Mouse (Mus musculus) midbrain, embryonic 11.5 days (tissue): ENCODE data around the gene Naa25. TPM values are rescaled to one million over a fixed set of nuclear protein-coding genes. Genes with fewer than 3 reads are reported as not detected.

Experiments
- ATAC-seq: fragments of 200-750 bp; cut with Nextera tagmentation; 2 replicates; pipeline ENCODE4 v1.8.0; 2017; ENCODE audit warnings: moderate TSS enrichment, moderate library complexity; ENCODE audit not compliant: low FRiP score
- DNase-seq: peaks from one replicate; pipeline ENCODE4 v3.0.0; 2015; ENCODE audit warnings: low spot score; ENCODE audit errors: missing footprints
- H3K27ac ChIP-seq: fragments of 300-500 bp; sonication (generic); 2 replicates; pipeline ENCODE4 v1.5.1; 2014; ENCODE audit warnings: low read depth, low read length
- H3K27me3 ChIP-seq: fragments of 300-500 bp; sonication (generic); 2 replicates; pipeline ENCODE4 v1.6.1; 2014; ENCODE audit warnings: mild to moderate bottlenecking, low read length, moderate library complexity, mixed read lengths; ENCODE audit not compliant: control insufficient read depth, insufficient read depth
- H3K36me3 ChIP-seq: fragments of 300-500 bp; sonication (generic); 2 replicates; pipeline ENCODE4 v1.6.1; 2014; ENCODE audit warnings: mild to moderate bottlenecking, low read length, moderate library complexity, mixed read lengths; ENCODE audit not compliant: control insufficient read depth, insufficient read depth
- H3K4me1 ChIP-seq: fragments of 300-500 bp; sonication (generic); 2 replicates; pipeline ENCODE4 v1.6.1; 2014; ENCODE audit warnings: low read length; ENCODE audit not compliant: control insufficient read depth, insufficient read depth
- H3K4me2 ChIP-seq: fragments of 300-500 bp; sonication (generic); 2 replicates; pipeline ENCODE4 v1.6.1; 2014; ENCODE audit warnings: mild to moderate bottlenecking, moderate library complexity
- H3K4me3 ChIP-seq: fragments of 300-500 bp; sonication (generic); 2 replicates; pipeline ENCODE4 v1.5.1; 2014; ENCODE audit warnings: low read depth, low read length
- H3K9ac ChIP-seq: fragments of 300-500 bp; sonication (generic); 2 replicates; pipeline ENCODE4 v1.6.1; 2014; ENCODE audit warnings: low read length
- H3K9me3 ChIP-seq: fragments of 300-500 bp; sonication (generic); 2 replicates; pipeline ENCODE4 v1.6.1; 2016; ENCODE audit warnings: low read length; ENCODE audit not compliant: control insufficient read depth
- WGBS: fragments of 180-500 bp; shearing (Covaris S2); extraction: QIAGEN DNeasy Blood & Tissue Kit; methylation state at CpG from one replicate; pipeline ENCODE4 v1.1.7; 2014; 5-methylcytosine and 5-hydroxymethylcytosine counted together
- polyA plus RNA-seq: library from polyadenylated mRNA; unstranded; fragments of >200 nt; fragmentation: Nextera tagmentation; extraction: Ambion mirVana; gene quantifications from 2 replicates; pipeline ENCODE4 v1.2.1, GENCODE M21; 2014

Naa25 gene
- polyA plus RNA-seq, 1 experiment from 2014 or later, result 46.9 TPM

DNA sequence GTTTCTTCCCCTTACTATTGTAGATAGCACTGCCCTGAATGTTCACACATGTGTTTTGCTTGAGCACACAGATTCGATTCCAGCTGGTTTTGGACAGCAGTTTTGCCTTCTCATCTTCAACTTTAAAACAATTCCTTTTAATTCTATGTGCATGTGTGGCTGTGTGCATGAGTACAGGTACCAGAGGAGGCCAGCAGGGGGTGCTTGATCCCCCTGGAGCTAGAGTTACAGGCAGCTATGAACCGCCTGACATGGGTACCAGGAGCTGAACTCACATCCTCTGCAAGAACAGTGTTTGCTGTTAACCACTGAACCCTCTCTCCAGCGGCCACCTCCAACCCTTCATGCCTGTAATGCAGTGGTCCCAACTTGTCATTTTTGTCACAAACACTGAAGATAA, 50.7 kb downstream of the Naa25 start:
- WGBS, result 91% methylated on average over 3 of the region's 3 CpGs
- Histone ChIP-seq H3K4me2 (no peak overlapping the region), H3K36me3 (peaks cover 27% of the 10 kb centered on the region; the same call in 1 of the 2 replicates), H3K4me3 (no peak overlapping the region), H3K27ac (no peak overlapping the region), H3K27me3 (no peaks in the 10 kb centered on the region), H3K9ac (no peak overlapping the region), H3K4me1 (peaks cover 12% of the 10 kb centered on the region), H3K9me3 (no peaks in the 10 kb centered on the region)
- ATAC-seq, result no peak
- DNase-seq, result no peak

DNA sequence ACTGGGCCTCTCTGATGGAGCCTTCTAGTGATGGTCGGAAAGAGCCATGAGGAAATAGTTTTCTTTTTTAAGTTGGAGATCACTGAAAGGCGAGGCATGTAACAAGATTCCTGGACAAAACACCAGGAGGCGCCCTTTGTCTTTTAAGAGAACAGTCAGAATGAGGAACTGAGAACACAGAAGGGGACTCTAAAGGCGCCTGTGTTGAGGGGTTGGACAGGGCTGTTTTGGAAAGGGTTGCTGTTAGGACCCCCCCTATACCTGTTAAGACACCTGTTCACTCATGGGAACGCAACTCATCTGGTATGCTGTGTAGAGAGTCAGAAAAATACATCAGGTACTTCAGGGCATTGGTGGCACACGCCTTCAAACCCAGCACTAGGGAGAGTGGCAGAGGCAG, 52.2 kb downstream of the Naa25 start:
- peaks cover 18% of the 10 kb centered on the region; the same call in 1 of the 2 replicates for H3K36me3 ChIP-seq
- no peaks in the 10 kb centered on the region for H3K9me3 ChIP-seq
- H3K9ac ChIP-seq, result 0 out of 2 replicates have a peak overlapping the region, but pooled peaks have one; percentile 2
- 64% methylated on average over 6 of the region's 6 CpGs for WGBS
- no peak for ATAC-seq
- DNase-seq, result peak; percentile 94
- H3K27ac ChIP-seq, result no peak overlapping the region
- H3K4me3 ChIP-seq, result no peak overlapping the region
- no peak overlapping the region for H3K4me2 ChIP-seq
- H3K4me1 ChIP-seq, result peaks cover 12% of the 10 kb centered on the region
- H3K27me3 ChIP-seq, result no peaks in the 10 kb centered on the region

DNA sequence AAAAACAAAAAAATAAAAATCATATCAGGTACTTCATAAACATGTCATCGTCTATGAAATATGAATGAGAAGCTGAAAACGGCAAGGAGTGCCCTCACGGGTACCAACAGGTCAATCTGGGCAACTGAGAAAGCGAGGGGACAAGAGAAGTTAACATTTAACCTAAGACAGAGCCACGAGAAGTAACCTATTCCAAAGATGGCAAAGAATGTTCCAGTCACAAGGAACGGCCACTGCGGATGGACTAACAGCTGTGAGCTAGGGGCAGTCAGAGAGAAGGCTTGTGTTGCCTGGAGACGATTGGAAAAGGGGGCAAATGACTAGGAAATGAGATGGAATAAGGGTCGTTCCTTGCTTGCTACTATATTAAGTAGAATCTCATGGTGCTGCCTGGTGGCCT, 52.7 kb downstream of the Naa25 start:
- no peaks in the 10 kb centered on the region for H3K27me3 ChIP-seq
- no peak overlapping the region for H3K27ac ChIP-seq
- H3K9me3 ChIP-seq, result no peaks in the 10 kb centered on the region
- H3K36me3 ChIP-seq, result peaks cover 13% of the 10 kb centered on the region; the same call in 1 of the 2 replicates
- DNase-seq (no peak), ATAC-seq (no peak)
- peaks cover 12% of the 10 kb centered on the region for H3K4me1 ChIP-seq
- H3K4me2 ChIP-seq, result no peak overlapping the region
- H3K4me3 ChIP-seq, result no peak overlapping the region
- 87% methylated on average over 9 of the region's 9 CpGs for WGBS
- H3K9ac ChIP-seq, result no peak overlapping the region

DNA sequence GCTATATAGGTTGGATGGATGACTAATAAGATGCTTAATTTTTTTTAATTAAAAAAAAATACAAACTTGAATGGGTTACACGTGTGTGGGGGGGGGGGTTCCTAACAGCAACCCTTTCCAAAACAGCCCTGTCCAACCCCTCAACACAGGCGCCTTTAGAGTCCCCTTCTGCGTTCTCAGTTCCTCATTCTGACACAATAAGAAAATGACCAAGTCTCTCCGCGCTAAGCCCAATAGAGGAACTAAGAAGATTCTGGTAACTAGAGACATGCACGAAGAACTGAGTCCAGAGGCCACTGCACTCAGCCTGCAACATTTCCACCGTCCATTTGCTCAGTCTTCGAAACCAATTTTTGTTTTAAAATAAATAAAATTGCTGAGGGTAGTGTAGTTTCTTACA, 53.5 kb downstream of the Naa25 start:
- peak overlapping the region; percentile 89 for H3K9ac ChIP-seq
- no peaks in the 10 kb centered on the region for H3K9me3 ChIP-seq
- H3K27ac ChIP-seq, result no peak overlapping the region
- peaks cover 12% of the 10 kb centered on the region; the same call in 1 of the 2 replicates for H3K36me3 ChIP-seq
- DNase-seq, result no peak
- 27% methylated on average over 8 of the region's 8 CpGs for WGBS
- peak overlapping the region; percentile 87 for H3K4me2 ChIP-seq
- peaks cover 12% of the 10 kb centered on the region for H3K4me1 ChIP-seq
- no peak for ATAC-seq
- H3K27me3 ChIP-seq, result no peaks in the 10 kb centered on the region
- H3K4me3 ChIP-seq, result peak overlapping the region; percentile 90

DNA sequence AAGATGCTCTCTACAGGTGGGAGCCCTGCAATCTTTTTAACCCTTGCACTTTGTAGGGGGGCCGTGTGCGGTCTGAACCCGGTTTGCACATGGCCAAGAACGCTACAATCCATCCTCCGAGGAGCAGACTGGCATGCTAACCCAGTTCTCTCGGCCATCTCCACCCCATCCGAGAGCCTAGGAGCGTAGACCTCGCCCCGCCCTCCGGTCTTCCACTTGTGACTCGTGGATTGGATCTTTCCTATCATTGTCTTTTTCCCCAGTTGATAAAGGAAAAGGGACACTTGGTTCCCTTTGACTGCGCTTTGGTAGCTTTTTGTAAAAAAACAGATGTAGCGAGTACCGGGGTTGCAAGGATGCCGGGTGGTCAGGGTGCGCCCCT, 53.9 kb downstream of the Naa25 start, which contains the start of gene Tmem116:
Gene Tmem116, plus strand, starts transcription at position 250 of the 382 bp plus-strand sequence.
- Histone ChIP-seq H3K9me3 (no peaks in the 10 kb centered on the region), H3K4me2 (peak within 1 kb of the TSS; percentile 87), H3K9ac (peak within 1 kb of the TSS; percentile 93), H3K4me3 (peak within 1 kb of the TSS; percentile 90), H3K27ac (peak within 1 kb of the TSS; percentile 89), H3K4me1 (peaks cover 12% of the 10 kb centered on the region), H3K27me3 (no peaks in the 10 kb centered on the region), H3K36me3 (peaks cover 12% of the 10 kb centered on the region; the same call in 1 of the 2 replicates)
- DNase-seq (no peak), ATAC-seq (peak; percentile 40; the same call in 1 of the 2 replicates)
- under 1% methylated on average over 17 of the region's 17 CpGs for WGBS

DNA sequence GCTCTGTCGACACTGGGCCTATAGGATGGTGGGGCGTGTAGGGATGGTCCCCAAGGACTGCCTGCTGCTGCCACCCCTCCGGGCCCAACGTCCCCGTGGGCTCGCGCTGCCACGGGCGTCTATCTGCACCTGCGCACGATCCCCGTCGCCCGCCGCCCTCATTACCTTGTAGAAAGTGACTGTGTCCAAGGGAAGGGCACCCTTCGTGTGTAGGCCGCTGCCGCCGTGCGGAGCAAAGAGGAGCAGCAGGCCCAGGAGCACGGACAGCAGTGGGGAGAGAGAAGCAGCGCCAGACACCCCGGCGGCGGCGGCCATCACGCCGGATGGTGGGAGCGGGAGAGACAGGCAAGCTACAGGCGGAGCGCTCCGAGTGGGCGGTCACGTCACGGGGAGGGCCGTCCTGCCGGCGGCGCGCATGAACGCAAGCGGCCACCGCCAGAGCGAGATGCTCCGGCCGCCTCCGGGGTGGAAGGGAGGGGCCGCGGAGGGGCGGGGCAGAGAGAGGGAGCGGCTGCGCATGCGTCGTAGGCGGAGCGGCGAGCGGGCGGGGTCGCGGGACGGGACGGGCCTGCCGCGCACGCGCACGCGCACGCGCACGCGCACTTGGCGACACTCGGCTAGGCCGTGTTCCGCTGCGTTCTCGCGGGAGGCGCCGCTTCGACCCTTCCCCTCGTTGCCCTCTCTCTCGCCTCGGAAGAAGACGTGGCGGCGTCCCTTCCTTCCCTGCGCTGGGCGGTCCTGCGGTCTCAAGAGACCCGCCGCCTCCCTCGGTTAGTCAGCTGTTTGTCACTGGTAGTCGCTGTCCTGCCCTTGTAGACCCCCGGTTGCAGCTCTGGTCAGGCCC, 54.5 kb downstream of the Naa25 start, which contains the start of gene Erp29:
Gene Erp29, minus strand, starts transcription at position 481 of the 844 bp plus-strand sequence.
- peak within 1 kb of the TSS; percentile 90 for H3K4me3 ChIP-seq
- under 1% methylated on average over 80 of the region's 97 CpGs for WGBS
- ATAC-seq, result peak; percentile 92
- DNase-seq, result peak; percentile 100
- no peaks in the 10 kb centered on the region for H3K9me3 ChIP-seq
- peak within 1 kb of the TSS; percentile 93 for H3K9ac ChIP-seq
- peaks cover 12% of the 10 kb centered on the region for H3K4me1 ChIP-seq
- H3K4me2 ChIP-seq, result peak within 1 kb of the TSS; percentile 87
- peaks cover 9% of the 10 kb centered on the region; the same call in 1 of the 2 replicates for H3K36me3 ChIP-seq
- no peaks in the 10 kb centered on the region for H3K27me3 ChIP-seq
- peak within 1 kb of the TSS; percentile 89 for H3K27ac ChIP-seq

DNA sequence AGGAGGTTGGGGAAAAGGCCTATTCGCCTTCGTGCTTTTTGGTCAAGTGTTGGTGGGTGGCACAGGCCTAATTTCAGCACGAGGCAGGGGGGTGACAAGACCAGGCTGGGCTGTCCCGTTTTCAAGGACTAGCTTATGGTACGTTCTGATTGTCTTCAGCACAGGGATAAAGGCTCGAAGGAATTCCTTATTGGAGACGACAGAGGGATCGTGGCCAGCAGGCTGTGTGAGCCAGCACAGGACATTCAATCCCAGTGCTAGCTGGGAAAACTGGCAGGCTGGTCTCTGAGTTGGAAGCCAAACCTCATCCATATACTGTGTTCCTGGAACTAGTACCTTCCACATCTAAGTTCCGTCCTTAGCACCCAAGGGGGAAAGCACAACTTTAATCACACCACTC, 55.2 kb downstream of the Naa25 start:
- ATAC-seq, result no peak; the same call in 1 of the 2 replicates
- WGBS, result 9% methylated on average over 9 of the region's 9 CpGs

DNA sequence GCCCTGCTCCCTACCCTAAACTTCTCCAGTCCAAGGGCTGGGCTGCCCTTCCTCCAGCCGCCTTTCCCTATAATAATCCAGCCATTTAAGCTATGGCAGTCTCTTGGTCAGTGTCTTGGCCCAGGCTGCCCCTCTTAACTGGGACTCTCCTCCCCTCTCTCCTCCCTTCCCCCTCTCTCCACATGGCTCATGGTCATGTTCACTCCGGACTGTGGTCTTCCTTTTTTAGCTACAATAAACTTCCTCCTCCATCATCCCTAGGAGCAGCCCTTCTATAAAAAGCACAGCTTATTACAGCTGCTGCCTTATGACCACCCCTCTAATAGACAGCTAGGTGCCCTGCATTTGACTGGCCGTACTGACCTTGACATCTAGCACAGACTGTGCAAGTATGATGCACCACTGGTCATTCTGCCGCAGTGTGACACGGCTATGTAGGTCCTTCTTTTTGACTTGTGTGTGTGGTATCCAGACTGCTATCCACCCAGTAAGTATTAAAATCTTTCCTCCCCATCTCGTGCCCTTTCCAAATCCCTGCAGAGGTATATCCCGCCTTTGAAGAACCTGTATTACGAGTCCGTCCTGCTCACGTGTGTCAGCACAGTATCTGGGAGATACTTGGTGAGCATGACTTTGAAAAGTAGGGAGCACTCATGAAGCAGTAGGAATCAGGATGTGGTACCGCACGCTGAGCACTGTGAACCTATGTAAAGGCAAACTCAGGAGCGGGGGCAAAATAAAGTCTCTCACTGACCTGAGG, 56.2 kb downstream of the Naa25 start:
- Histone ChIP-seq H3K4me1 (peaks cover 12% of the 10 kb centered on the region), H3K4me3 (no peak overlapping the region), H3K9ac (no peak overlapping the region; the same call in 1 of the 2 replicates), H3K27me3 (no peaks in the 10 kb centered on the region), H3K36me3 (no peaks in the 10 kb centered on the region), H3K4me2 (no peak overlapping the region), H3K9me3 (no peaks in the 10 kb centered on the region), H3K27ac (no peak overlapping the region)
- no peak for DNase-seq
- WGBS, result 95% methylated on average over 13 of the region's 13 CpGs
- ATAC-seq, result no peak

More for the DNA sequence above, 55.2 kb downstream of the Naa25 start:
- peak overlapping the region; percentile 87 for H3K4me2 ChIP-seq
- H3K4me3 ChIP-seq, result peak overlapping the region; percentile 90
- peak overlapping the region; percentile 93 for H3K9ac ChIP-seq
- peaks cover 12% of the 10 kb centered on the region for H3K4me1 ChIP-seq
- H3K27ac ChIP-seq, result peak overlapping the region; percentile 89
- H3K9me3 ChIP-seq, result no peaks in the 10 kb centered on the region
- DNase-seq, result no peak
- peaks cover 5% of the 10 kb centered on the region; the same call in 1 of the 2 replicates for H3K36me3 ChIP-seq
- no peaks in the 10 kb centered on the region for H3K27me3 ChIP-seq

DNA sequence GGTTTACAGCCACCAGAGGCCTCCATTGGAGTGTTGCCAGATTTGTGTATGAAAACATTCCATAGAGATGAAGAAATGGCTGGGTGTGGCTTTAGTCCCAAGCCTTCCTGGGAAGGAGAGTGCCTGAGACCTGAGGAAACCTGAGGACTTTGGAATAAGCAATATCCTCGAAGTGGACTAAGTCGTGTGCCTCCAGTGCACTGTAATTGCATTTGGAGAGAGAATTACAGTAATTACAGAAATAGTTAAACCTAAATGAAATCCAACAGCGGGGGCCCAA, 56.7 kb downstream of the Naa25 start:
- Histone ChIP-seq H3K4me2 (no peak overlapping the region), H3K4me3 (no peak overlapping the region), H3K27me3 (no peaks in the 10 kb centered on the region), H3K4me1 (peaks cover 12% of the 10 kb centered on the region), H3K27ac (no peak overlapping the region), H3K36me3 (no peaks in the 10 kb centered on the region), H3K9ac (no peak overlapping the region), H3K9me3 (no peaks in the 10 kb centered on the region)
- ATAC-seq, result no peak
- WGBS, result 92% methylated on average over 3 of the region's 3 CpGs
- no peak for DNase-seq
